ENCODE assay signal across 8 mouse cellular contexts in the genomic region with DNA sequence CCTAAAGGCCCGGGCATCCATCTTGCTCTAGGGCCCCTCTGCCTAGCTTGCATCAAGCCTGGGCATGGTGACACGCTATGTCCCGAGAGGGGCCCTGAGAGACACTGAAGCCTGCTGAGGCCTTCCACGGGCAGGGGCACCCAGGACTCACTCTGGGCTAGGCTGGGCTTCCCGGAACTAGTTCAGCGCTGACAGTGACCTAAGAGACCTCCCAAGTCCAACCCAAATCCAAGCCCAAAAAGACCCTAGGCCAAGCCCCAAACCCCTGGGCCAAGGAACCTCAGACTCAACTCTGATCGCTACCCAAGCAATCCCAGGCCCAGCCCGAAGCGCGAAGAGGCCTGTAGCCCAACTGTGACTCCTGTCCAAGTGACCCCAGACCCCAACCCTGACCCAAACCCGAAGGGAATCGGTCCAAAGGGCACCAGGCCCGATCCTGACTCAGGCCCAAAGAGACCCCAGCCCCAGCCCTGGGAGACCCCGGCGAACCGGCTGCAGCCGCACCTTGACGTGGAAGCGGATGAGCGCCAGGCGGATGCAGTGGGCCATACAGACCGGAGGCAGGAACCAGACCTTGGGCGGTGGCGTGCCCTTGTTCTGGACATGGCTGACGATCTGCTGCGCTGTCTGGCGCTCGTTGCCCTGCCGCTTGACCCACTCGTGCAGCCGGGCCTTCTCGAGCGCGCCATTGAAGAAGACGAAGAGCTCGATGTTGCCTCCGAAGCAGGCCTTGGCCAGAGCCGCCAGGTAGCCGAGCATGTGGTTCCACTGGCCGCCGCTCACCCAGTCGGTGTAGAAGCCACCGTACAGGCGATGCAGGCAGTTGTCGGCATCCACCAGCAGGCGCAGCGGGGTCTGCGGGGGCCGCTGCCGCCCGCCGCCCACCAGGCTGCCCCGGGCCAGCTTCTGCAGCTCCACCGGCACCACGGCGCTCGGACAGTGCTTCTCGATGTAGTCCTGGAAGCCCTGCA. TPM values are rescaled to one million over a fixed set of nuclear protein-coding genes. Genes with fewer than 3 reads are reported as not detected.
DNase-seq lines count a peak whose midpoint lies in the region; ATAC-seq lines count a peak whose summit lies in the region.

No protein-coding gene starts in this region.

- H3K4me3 ChIP-seq in embryonic facial prominence, embryonic 12.5 days = peak overlapping the region; percentile 88
- H3K4me3 ChIP-seq in limb, embryonic 12.5 days (replicated peaks) = peak overlapping the region; percentile 91
- H3K4me3 ChIP-seq in midbrain, embryonic 15.5 days = peak overlapping the region; percentile 80

- no peaks in the 10 kb centered on the region for H3K27me3 ChIP-seq in embryonic facial prominence, embryonic 12.5 days
- H3K27me3 ChIP-seq in limb, embryonic 12.5 days = no peaks in the 10 kb centered on the region
- H3K27me3 ChIP-seq in midbrain, embryonic 15.5 days (replicated peaks) = no peaks in the 10 kb centered on the region

- DNase-seq in 416B (ENCODE audit: low read depth) = peak; percentile 40
- DNase-seq in adrenal gland, postnatal 14 days = peak; percentile 71
- peak; percentile 54 to 72 for DNase-seq in heart, adult 18-20 months
- peak; percentile 68 for DNase-seq in kidney, adult 18-20 months
- DNase-seq in spleen, postnatal 14 days (ENCODE audit: low spot score in 2 of 2) = peak; percentile 32 to 48

- no peaks in the 10 kb centered on the region for H3K9me3 ChIP-seq in embryonic facial prominence, embryonic 12.5 days
- H3K9me3 ChIP-seq in limb, embryonic 12.5 days = no peaks in the 10 kb centered on the region
- no peaks in the 10 kb centered on the region for H3K9me3 ChIP-seq in midbrain, embryonic 15.5 days

- H3K36me3 ChIP-seq in embryonic facial prominence, embryonic 12.5 days = 0 out of 2 replicates have a peak, but pooled peaks cover 5% of the 10 kb centered on the region
- H3K36me3 ChIP-seq in limb, embryonic 12.5 days = peaks cover 16% of the 10 kb centered on the region; the same call in 1 of the 2 replicates
- H3K36me3 ChIP-seq in midbrain, embryonic 15.5 days (replicated peaks) = no peaks in the 10 kb centered on the region

- H3K27ac ChIP-seq in embryonic facial prominence, embryonic 12.5 days = peak overlapping the region; percentile 96
- H3K27ac ChIP-seq in limb, embryonic 12.5 days = peak overlapping the region; percentile 95
- peak overlapping the region; percentile 94 for H3K27ac ChIP-seq in midbrain, embryonic 15.5 days

- under 1% methylated on average over 58 of the region's 58 CpGs for WGBS in embryonic facial prominence, embryonic 12.5 days
- under 1% methylated on average over 58 of the region's 58 CpGs for WGBS in limb, embryonic 12.5 days
- WGBS in midbrain, embryonic 15.5 days = under 1% methylated on average over 58 of the region's 58 CpGs

- peaks cover 41% of the 10 kb centered on the region for H3K4me1 ChIP-seq in embryonic facial prominence, embryonic 12.5 days
- H3K4me1 ChIP-seq in limb, embryonic 12.5 days (replicated peaks) = peaks cover 47% of the 10 kb centered on the region
- H3K4me1 ChIP-seq in midbrain, embryonic 15.5 days = peaks cover 42% of the 10 kb centered on the region

- peak overlapping the region; percentile 91 for H3K4me2 ChIP-seq in embryonic facial prominence, embryonic 12.5 days (replicated peaks)
- peak overlapping the region; percentile 97 for H3K4me2 ChIP-seq in limb, embryonic 12.5 days
- peak overlapping the region; percentile 83 for H3K4me2 ChIP-seq in midbrain, embryonic 15.5 days

- peak overlapping the region; percentile 96 for H3K9ac ChIP-seq in embryonic facial prominence, embryonic 12.5 days
- peak overlapping the region; percentile 95 for H3K9ac ChIP-seq in limb, embryonic 12.5 days (replicated peaks)
- H3K9ac ChIP-seq in midbrain, embryonic 15.5 days = peak overlapping the region; percentile 91

- ATAC-seq in embryonic facial prominence, embryonic 12.5 days (ENCODE audit: insufficient number of reproducible peaks, insufficient read depth, low FRiP score, low TSS enrichment) = no peak
- peak; percentile 8; the same call in 1 of the 2 replicates for ATAC-seq in limb, embryonic 12.5 days (ENCODE audit: insufficient number of reproducible peaks, insufficient read depth, low FRiP score, low TSS enrichment, low read depth)
- ATAC-seq in midbrain, embryonic 15.5 days (replicated peaks) = peak; percentile 34

RNA-seq across cellular contexts. Expression of a gene that starts 0.7 kb away (rescaled TPM):
- total RNA-seq in adrenal gland, postnatal 14 days (2021) = 164 and 165 TPM in 2 replicates
- 19.0 and 19.3 TPM in 2 replicates for polyA plus RNA-seq in embryonic facial prominence, embryonic 12.5 days (2016; fragmentation: Nextera tagmentation; extraction: Ambion mirVana)
- 100 to 1,000 TPM; 102 to 104 TPM for total RNA-seq in heart, adult 18-20 months (2021)
- polyA plus RNA-seq in limb, embryonic 12.5 days (2016; fragmentation: Nextera tagmentation; extraction: Ambion mirVana) = 16.4 and 17.3 TPM in 2 replicates
- 10.7 and 11.0 TPM in 2 replicates for polyA plus RNA-seq in midbrain, embryonic 15.5 days (2015; fragmentation: Nextera tagmentation; extraction: Ambion mirVana)
